Mouse (Mus musculus) layer of hippocampus, postnatal 10 days (tissue): ENCODE data around the gene Pnpla1. TPM values are rescaled to one million over a fixed set of nuclear protein-coding genes. Genes with fewer than 3 reads are reported as not detected.
A peak's percentile ranks its signal among the peaks of the same experiment; 100 is the strongest.
"Not testable (repeated sequence)": the region's sequence is repeated elsewhere in the genome, so short reads cannot be mapped to it uniquely, and the experiment has no call there.

Experiments used
- DNase-seq, 2 experiments: peaks; one replicate each; pipeline ENCODE4 v3.0.0; 2021; ENCODE audit warnings: low spot score in 2 of 2
- total RNA-seq, 2 experiments: library from RNA; stranded (reverse); gene quantifications; 2 replicates each; pipeline ENCODE4 v1.2.3; 2021

Gene Pnpla1
- total RNA-seq, 2 experiments from 2014 or later, result 0.27 to 0.46 TPM

DNA sequence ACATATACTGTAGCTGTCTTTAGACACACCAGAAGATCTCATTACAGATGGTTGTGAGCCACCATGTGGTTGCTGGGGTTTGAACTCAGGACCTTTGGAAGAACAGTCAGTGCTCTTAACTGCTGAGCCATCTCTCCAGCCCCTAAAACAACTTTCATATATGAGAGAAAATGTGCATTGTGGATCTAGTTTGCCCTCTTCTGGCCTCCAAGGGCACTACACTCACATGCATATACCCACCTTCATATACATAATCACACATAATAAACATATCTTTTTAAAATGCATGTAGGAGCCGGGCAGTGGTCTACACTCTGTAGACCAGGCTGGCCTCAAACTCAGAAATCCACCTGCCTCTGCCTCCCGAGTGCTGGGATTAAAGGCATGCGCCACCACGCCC is 16.3 kb upstream of the Pnpla1 start:
- DNase-seq, result not testable (repeated sequence)

DNA sequence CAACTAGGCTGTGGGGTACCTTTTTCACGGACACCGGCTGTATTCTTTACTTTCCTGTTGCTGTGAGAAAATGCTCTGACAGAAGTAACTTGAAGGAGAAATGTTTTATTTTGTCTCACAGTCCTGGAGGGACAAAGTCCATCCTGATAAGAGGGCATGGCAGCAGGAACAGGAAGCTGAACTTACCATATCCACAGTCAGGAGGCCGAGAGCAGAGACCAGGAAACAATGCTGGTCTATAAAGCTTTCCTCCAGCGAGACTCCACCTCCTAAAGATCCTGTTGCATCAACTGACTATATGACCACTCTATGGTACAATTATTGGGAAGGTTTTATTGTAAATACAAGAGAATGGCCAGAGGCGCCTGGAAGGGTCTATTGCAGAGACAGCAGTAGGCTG is 14.5 kb upstream of the Pnpla1 start:
- no peak for DNase-seq

DNA sequence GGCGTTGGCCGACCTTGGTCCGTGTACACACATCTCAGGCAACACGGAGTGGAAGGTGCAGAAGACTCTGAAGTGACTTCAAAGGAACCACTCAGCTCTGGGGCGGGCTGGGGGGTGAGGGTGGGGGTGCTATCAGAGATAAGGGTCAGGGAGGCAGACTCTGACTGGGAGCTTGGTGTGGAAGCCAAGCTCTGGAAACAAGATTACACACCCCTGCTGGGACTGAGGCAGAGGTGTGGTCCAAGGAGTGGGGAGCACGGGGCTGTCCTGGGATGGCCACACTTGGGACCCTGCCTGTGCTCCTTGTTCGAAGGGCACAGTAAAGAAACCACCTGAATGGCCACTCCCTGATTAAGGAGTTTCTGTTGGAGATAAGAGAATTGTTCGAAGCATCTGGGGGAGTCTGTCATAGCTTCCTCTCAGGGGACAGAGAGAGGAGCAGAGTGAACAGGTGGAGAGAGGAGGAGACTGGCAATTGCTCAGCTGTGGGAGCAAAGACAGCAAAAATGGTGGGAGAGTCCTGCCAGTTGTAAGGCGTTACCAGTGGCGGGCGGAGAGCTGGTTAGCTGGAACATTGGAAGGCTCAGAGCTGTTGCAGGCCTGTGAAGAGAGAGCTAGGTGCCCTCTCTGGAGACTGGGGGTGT is 11.1 kb upstream of the Pnpla1 start:
- DNase-seq, result no peak

DNA sequence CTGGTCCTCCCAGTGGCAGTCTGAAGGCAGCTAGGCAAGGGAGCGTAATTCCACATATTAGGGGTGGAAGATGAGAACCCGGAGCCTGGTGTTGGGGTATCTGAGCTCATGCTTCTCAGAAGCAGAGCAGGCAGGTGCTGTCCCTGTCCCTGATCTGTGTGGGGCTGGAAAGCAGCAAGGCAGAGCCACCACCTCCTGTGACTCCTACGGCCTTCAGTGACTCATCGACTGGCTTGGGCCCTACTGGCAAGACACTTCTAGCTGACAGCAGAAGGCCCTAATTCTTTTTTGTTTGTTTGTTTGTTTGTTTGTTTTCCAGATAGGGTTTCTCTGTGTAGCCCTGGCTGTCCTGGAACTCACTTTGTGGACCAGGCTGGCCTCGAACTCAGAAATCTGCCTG is 7.7 kb upstream of the Pnpla1 start:
- no peak for DNase-seq

DNA sequence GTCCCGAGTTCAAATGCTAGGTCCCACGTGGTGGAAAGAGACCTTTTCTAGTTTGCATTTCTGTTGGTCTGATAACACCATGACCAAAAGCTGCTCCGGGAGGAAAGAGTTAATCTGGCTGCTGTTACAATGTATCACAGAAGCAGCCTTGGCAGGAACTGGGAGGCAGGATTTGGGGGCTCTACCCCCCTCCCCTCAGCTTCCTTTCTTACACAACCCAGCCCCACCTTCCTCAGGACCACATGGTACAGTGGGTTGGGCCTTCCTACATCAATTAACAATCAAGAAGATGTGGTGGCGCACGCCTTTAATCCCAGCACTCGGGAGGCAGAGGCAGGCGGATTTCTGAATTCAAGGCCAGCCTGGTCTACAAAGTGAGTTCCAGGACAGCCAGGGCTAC is 3.8 kb upstream of the Pnpla1 start:
- DNase-seq, result no peak

DNA sequence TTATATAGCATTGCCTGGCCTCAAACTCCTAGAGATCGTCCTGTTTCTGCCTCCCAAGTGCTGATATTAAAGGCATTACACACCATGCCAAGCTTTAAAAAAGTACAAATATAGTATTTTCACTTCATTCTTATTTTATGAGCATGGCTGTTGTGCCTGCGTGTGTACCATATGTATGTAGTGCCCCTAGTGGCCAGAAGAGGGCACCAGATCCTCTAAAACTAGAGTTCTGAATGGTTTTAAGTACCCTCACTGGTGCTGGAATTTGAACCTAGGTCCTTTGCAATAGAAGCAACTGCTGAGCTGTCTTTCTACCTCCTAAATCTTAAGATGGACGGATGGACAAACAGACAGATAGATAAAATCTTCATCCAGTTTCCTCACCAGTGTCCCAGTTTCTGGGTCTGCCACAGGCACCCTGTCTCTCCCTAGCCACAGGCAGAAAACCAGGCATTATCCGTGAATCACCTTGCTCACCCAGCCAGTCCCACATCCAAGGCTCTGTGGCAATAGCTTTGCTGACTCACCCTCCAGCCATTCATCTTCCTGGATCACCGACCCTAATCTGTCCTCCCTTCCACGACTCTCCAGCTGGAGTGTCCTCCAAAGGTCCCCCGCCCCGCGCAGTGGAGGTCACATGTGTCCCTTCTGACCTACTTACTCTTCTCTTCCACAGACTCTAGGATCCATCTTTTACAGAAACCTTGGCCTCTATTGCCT is 2.9 kb upstream of the Pnpla1 start:
- no peak for DNase-seq

DNA sequence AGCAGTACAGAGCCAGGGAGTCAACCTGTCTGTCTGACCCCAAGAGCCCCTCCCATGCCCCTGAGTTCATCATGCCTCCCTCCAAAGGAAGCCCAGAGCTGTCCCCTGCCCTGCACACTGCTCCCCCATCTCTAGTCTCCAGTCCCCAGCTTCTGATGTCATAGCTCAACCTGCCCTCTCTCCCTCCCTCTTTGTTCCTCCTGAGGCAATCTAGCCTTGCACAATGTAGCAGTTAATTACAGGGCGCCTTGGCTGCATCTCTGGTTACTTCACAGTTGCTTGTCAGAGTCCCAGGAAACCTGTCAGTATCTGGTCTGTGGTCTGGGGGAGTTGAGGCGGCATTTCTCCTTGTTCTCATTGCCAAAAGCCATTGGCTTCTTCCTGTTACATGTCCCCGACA is 2.2 kb upstream of the Pnpla1 start:
- no peak for DNase-seq

DNA sequence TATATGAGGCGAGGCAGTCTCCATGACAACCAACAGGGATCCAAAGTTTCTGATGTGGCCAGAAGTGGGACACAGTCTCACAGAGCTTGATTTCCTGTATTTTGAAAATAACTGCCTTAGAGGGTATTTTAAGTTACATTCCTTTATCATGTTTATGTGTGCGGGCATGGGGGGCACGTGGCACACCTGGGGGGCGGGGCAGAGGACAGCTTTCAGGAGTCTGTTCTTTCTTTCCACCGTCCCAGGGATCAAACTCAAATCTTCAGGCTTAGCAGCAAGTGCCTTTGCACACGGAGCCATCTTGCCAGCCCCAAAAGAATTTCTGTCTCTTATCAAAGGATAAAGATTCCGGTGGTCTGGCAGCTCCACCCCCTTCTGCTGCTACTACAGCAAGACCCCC is 5.7 kb downstream of the Pnpla1 start:
- DNase-seq, result no peak

DNA sequence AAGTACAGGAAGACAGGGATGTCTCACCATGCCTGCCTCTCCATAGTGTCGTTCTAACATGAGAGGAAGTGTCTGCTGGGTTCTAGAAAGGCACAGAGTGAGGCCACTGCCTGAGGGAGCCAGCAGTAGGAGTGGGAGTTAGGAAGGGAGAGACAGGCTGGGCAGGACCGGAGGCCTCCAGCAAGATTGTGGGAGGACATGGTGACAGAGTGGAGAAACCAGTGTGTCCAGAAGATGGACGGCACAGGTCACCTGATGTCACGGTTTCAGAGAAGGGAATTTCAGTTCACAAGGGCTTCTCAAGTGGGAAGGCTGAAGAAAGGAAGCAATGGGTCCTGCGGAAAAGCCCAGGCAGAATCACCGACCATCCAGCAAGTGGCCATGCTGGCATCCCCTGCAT is 6.3 kb downstream of the Pnpla1 start:
- no peak for DNase-seq

DNA sequence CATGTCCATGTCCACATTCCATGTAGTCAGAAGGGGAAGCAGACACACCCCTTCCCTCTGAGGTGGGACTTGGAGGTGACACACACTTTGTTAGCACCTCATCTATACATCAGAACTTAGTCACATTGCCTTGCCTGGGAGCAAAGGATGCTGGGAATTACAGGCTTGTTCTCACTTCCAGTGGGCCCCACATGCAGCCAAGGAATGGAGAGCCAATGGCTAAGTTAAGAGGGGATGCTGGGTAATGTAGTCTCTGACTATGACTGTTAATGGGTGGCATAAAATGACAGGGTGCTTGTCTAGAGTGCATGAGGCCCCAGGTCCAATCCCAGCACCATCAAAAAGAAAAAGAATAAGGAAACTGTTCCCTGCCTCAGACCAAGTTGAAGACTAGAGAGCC is 8.7 kb downstream of the Pnpla1 start:
- no peak for DNase-seq

DNA sequence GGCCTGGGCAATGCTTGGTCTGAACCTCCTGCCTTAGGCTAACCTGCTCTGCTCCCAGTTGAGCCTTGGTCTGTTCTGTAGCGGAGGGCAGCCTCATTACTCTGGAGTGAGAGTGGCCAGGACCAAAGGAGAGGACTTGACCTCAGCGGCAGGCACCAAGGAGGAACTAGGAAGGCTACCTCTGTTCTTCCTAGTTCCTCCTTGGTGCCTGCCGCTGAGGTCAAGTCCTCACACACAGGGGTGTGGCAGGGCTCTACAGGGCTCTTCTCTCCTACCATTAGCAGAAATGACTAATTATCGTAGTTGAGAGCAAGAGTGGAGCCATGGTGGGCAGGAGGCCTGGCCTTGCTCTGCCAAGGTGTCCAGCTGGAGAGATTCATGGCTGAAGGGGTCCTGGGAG is 9.2 kb downstream of the Pnpla1 start:
- DNase-seq, result no peak

DNA sequence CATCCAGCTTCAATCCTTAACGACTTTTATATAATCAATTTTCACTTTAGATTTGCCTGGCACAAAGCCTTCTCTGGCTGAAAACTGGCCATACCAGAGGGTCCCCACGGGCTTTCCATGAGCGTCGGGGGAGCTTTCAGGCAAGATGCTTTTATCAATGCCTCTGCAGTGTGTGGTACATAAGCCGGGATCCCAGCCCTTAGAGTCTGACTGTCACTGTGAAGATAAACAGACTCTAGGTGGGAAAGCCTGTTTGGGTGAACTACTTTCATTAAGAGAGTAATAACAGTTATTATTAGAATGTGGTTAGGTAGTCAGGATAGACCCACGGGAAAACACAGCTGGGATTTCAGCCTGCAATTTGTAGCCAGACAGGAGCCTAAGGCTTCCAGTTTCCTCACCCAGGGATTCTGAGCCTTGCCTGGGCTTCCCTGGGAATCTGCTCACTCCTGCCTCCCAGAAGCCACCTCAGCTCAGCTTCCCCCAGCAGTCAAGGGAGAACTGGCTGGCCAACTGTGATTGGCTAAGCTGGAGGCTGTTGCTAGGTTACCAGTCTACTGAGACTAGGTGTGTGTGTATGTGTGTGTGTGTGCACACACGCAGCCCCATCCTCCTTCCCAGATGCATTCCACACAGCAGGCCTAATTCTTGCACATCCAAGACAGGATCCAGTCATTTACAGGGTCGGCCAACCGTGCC is 11.3 kb downstream of the Pnpla1 start:
- peak; percentile 33 to 54 for DNase-seq

DNA sequence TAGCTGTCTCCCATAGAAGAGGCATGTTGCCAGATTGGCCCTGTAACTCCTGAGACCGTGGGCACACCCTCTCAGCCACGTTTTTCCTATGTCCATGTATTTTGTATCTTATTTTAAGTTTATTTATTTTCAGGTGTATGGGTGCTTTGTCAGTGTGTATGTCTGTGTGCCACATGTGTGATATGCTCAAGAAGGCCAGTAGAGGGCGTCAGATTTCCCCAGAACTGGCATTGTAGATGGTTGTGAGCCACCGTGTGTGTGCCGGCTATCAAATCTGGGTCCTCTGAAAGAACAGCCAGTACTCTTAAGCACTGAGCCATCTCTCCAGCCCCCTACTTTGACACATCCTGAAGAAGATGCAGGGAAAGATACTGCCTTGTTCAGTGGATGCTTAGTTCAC is 12.2 kb downstream of the Pnpla1 start:
- no peak for DNase-seq

DNA sequence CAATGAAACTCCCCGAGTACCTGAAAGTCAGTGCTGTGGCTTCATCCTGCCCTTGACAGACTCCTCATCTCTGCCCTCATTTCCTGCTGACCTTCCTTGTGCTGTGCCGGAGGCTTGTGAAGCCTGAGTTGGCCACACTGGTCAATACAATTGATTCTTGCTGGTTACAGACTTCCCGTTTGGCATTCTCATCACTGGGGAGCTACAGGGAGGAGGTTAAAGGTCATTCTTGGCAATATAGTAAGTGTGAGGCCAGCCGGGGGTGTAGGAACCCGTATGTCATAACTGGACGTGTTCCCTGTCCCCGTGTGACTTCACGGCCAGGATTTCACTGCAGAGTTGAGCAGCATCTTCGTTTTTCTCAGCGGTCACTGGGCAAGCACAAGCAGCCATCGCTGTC is 13.6 kb downstream of the Pnpla1 start:
- no peak for DNase-seq

DNA sequence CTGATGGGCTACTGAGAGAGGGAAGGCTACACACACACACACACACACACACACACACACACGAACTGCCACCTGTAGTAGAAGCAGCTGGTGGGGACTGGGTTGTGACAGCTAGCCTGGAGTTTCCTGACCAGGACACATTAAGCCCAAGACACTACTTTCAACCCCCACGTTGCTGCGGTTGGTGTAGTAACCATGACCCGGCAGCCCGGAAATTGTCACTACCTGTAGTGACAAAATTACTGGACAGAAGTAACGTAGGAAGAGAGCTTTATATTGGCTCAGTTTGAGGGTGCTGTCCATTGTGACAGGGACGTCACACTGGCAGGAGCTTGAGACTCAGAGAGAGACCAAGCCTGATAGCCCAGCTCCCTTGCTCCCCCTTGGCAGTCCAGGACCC is 14.1 kb downstream of the Pnpla1 start:
- no peak for DNase-seq

DNA sequence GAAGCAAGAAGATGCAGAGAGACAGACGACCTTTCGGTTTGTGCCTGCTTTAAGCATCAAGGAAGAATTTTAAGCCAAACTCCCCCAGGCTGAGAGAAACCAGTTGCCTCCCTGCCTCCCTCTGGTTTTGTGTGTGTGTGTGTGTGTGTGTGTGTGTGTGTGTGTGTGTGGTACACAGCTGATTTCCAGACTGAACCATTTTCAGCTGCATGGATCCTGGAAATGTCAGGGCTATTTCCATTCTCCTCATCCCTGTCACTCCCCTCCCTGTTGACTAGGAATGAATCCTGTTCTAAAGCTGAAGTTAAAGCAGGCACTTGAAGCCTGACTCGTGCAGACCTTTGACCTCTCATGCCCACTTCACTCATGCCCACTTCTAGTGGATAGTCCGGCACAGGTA is 16.0 kb downstream of the Pnpla1 start:
- no peak for DNase-seq

DNA sequence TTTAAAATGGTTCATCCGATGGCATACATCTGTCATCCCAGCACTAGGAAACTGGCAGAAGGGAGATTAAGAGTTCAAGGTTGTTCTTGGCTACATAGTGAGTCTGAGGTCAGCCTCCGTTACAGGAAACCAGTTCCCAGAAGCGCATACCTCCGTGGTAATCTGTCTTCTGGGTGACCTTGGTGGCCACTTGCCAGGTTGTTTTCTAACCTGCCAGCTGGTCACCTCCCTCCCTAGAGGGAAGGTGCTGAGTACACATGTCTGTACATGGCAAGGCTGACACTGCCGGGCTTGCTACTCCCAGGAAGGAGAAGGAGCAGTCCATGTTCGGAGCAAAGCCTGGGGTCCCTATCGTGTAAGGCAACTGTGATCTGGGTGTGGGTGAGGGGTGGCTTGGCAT is 16.6 kb downstream of the Pnpla1 start:
- peak in 1 of 2 experiments; percentile 41 for DNase-seq

DNA sequence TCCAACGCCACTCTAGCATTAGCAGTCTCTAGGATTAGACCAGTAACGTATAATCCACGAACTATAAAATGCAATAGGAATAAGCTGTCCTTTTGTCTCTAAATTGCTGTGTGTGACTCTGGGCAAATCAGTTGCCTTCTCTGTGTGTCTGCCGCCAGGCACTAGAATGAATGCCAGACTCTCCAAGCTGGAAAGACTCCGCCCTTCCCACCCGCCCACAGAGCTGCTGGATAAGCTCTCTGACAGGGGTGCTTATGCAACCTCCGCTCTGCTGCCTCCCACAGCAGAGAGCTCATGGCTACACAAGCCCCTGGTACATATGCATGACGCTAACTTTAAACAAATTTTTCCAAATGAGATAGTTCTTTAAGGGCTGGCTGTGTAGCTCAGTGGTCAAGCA is 17.1 kb downstream of the Pnpla1 start:
- peak; percentile 44 to 61 for DNase-seq

DNA sequence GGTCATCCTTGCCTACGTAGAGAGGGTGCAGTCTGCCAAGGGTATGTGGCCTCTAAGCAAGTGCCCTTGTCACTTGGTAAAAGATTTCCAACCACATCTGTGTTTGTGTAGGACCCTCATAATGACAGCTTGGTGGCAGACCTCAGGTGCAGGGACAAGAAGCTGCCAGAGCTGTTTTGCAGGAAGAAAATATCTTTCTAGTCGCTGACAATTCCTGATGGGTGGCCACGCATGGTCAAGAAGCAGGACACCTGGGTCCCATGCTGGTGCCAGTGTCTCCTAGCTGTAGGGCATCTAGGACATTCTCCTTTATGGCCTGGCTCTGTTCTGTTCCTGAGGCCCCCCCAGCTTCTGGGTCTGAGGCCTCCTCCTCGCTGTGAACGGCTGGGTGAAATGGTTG is 18.1 kb downstream of the Pnpla1 start:
- no peak for DNase-seq

DNA sequence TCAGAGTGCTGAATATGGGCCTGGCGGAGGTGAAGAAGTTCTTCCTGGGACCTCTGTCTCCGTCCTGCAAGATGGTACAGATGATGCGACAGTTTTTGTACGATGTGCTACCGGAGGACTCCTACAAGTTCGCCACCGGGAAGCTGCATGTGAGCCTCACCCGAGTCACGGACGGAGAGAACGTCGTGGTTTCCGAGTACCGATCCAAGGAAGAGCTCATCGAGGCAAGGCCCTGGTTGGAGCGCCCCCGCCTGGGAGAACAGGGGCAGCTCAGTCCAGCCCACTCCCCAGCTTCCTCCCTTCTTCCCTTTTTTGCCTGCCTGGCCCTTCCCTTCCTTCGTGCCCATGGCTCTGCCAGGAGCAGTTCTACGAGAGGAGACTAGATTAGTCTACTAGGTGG is 18.6 kb downstream of the Pnpla1 start:
- peak; percentile 46 to 66 for DNase-seq

DNA sequence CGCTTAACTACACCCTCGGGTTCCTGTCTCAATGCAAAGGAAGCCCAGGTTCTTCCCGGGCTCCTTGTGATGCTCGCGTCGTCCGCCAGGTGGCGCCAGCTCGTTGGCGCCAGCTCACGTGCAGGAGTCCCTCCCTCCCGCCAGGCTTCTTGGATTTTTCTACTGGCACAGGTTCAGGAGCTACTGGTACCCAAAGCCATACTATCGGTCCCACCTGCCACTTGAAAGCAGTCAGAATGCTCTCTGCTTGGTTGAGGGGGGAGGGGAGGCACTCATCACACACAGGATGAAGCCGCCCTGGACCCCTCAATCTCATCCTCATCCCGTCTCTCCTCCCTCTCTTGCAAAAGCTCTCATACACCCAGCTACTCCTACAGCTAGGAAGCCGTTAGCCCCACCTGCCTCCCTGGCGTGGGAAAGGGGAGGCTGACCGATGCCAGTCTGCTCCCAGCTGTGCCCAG is 21.8 kb downstream of the Pnpla1 start:
- peak; percentile 79 to 83 for DNase-seq

DNA sequence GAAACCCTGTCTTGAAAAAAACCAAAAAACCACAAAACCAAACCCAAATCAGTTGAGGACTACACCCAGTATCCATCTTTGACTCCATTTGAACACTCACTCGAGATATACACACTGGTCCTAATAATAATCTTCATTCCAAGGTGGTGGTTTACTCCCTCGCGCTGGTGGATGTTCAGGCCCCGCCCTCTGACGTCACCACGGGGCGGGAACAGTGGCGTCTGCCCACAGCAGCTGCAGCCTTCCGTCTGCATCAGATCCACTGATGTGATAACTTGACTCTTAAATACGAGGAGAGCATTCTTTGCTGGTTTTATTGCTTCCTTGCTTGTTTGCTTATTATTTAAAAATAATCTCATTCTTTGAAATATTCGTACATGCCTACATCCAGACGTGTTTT is 24.1 kb downstream of the Pnpla1 start:
- peak; percentile 56 to 68 for DNase-seq

DNA sequence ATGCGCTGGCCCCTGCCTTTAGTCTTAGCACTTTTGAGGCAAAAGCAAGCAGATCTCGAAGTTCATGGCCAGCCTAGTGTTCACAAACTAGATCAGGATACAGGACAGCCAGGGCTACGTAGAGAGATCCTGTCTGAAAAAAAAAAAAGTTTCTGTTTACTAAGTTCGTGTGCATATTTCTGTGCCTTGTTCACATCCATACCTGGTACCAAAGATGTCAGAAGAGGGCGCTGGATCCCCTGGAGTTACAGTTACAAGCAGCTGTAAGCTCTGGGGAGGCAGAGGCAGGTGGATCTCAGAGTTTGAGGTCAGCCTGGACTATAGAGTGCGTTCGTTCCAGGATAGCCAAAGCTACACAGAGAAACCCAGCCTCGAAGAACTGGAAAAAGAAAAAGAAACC is 24.6 kb downstream of the Pnpla1 start:
- no peak for DNase-seq
